Mouse (Mus musculus) bone marrow, adult 2 months (tissue): ENCODE data around the gene Phf13.

Experiments used
- CTCF ChIP-seq: fragments of 200-500 bp; IDR thresholded peaks from 2 replicates; pipeline ENCODE4 v1.5.1; 2011; ENCODE audit warnings: low read length, control low read depth; ENCODE audit not compliant: control insufficient read depth, insufficient read depth
- POLR2A ChIP-seq: fragments of 200-500 bp; IDR thresholded peaks from 2 replicates; pipeline ENCODE4 v1.6.1; 2011; ENCODE audit warnings: low read depth, mild to moderate bottlenecking, control low read depth, low read length, borderline replicate concordance; ENCODE audit not compliant: control insufficient read depth

DNA sequence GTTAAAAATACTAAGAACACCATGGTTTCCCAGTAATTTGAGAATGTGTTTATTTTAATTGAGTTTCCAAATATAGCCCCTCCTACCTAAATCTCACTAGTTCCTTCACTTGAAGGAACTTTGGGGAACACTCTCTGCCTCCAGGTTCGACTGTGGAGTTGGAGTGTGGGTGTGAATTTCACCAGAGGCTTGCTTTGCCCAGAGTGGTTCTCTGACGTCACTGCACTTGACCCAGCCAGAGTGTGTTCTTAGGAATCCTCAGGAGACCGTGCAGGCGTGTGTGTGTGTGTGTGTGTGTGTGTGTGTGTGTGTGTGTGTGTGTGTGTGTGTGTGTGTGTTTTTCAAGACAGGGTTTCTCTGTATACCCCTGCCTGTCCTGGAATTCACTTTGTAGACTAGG is 4.8 kb upstream of the Phf13 start:
- TF ChIP-seq CTCF (no peak), POLR2A (no peak)
